Mouse (Mus musculus) frontal cortex, postnatal 36 days (tissue): ENCODE data around the gene Mast4.

ENCODE experiments used
- DNase-seq, 2 experiments: peaks; one replicate each; pipeline ENCODE4 v3.0.0; 2022; ENCODE audit warnings: low spot score in 2 of 2

The Mast4 gene

DNA sequence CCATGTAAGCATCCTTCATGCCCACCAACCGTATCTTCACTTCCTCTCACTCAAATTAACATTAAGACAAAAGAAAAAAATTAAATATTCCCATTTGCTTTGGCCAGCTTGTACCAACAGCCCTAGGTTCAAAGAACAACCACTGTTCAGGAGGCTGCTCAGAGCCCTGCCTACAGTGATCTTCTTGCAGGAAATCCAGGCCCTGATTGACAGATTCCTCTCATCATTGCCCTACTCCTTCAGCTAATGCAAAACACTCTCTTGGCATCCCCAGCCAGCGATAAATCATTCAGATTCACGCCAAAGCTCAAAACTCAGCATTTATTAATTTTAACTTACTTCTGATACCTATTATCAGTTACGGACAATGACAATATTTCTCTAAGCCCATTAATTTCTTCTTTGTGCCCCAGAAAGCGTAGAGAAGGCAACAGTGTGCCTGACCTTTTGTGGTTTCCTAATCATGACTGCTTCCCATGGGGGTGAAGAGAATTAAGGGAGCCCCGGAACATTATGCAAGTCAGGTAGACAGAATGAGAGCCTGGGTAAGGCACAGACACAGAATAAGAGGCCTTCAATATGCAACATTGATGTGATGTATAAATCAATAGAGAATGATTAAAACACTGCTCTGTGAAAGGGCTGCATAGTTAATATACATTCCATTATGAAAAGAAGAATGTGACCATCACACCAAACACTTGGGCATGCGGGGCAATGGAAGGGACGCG is 135.9 kb downstream of the Mast4 start:
- no peak for DNase-seq

DNA sequence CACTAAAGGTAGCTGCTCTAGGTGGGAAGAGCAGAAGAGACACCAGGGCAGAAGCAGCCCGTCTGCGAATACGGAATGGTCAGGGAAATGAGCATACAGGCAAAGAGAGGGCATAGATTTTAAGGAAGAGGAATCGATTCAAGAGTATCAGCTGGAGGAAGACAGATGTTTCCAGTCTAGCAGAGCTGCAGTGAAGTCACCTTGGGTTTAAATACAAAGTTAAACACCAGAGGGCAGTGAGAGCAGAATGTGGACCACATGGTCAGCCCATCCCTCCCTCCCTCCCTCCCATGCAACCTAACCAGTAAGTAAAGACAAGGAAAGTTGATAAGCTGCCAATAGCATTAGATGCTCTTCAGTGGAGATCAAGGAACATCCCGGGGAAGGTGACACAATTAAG is 138.0 kb downstream of the Mast4 start:
- no peak for DNase-seq

DNA sequence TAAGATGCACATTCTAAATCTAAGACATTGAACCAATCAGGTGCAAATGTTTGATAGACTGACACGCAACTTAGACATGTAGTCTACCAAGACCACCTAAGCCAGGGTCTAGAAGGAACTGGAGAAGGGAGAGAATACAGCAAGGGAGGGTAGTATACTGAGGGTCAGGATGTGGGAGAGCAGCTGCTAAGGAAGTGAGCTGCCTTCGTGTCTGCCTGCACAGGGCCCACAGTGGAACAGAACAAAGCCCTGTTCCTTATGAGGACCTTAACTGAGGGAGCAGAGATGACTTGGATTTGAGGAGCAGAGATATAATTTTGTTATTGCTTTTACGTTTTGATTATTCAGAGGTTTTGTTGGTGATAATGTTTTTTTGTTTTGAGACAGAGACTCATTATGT is 138.4 kb downstream of the Mast4 start:
- no peak for DNase-seq

DNA sequence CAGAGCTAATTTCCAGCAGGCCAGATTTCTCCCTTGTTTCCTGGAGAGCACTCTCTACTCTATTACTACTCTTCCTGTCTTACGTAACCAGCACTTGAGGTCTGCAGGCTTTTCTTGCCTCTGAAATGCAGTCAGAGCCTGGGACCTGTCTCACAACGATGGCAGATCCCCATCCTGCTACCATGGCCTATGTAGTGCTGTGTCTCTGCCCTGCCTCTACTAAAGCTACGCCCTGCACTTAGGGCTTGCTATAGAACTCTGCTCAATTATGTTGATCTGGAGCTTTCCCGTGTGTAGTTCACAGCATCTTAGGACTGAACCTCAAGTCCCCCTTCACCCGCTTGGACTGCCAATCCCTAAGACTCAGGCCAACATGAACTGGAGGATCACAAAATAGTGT is 150.7 kb downstream of the Mast4 start:
- DNase-seq = no peak

DNA sequence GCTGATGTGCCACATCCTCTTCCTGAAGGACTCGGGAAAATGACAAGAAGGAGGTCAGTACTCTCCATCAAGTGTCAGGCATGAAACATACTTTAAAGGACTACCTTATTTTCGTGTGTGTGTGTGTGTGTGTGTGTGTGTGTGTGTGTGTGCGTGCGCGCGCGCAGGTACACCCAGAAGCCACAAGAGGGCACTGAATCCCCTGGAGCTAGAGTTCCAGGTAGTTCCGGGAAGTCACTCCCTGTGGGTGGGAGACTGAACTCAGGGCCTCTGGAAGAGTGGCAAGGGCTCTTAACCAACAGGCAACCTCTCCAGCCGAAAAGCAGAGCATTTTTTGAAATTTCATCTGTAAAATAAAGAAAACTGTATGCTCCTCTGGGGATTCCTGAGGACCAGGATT is 152.5 kb downstream of the Mast4 start:
- DNase-seq = no peak

DNA sequence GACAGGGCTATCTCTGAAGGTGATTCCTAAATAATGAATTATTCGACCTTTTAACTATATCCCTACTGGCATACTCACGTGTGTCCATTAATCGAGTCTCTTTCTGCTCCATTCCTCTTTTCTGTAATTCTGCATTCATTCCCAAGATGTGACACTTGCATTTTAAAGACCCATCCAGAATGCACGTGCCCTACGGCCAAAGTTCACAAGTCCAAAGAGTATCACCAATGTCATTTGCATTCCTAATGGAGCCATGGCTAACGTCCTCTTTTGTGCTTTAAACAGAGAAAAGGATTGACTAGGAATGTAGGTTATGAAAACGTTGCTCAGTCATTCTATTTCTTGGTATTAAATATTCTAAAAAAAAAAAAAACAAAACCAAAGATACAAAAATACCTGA is 157.4 kb downstream of the Mast4 start:
- no peak for DNase-seq

DNA sequence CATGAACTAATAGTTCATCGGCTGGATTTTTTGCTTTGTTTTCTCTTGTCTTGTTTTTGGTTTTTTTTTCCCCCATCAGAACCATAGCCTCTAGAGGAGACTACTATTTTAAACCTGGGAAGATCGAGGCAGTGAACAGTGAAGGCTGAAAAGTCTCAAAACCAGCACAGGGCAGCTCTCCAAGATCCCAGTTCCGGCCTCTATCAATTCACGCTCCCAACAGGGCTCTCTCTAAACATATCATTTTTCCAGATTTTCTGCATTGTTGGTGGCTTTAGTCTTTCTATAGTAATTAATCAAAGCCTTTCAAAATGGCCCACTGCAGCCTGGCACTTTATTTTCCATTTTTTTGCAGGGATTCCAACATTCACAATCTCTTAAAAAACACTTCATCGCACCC is 159.9 kb downstream of the Mast4 start:
- DNase-seq = no peak

DNA sequence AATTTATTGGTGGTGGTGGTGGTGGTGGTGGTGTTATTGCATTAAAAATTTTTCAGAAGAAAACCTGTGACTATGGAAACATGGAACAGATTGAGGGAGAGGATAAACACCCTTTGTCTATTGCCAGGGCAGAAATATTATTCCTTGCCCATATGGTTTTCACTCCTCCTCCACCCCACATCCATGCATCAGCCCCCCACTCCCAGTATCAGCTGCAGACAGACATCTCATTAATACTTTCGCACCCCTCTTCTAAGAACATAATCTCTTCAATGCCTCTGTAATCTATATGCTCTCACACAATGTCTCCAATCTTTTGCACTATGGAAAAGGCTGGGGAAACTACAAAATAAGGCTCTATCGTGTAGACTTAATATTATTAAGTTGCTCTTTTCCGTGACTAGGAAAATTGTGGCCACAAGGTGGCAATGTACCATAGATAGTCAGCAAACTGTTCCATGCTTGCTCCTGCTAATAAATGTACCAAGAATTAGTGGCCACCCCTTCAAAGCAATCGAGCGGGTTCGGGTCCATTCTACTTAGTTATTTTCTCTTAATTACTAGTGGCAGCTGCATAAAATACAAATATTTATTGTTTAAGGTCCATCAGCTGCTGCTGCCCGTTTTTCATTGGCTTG is 160.6 kb downstream of the Mast4 start:
- DNase-seq = peak; percentile 55 to 88

DNA sequence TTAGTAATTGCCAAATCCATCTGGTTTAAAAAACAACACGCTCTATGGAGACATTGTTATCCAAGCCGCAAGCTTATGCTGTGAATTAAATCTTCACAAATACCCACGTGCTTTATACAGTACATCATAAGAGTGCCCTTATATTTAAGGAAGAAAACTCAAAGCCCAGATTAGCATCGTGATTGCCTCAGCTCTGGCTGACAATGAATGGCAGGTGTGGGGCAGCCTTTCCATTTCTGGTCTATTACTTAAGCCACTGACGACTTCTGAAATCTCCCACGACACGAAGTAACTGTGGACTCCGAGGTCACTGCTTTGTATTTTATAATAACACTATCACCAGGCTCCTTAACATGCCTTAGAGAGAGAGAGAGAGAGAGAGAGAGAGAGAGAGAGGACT is 182.4 kb downstream of the Mast4 start:
- no peak for DNase-seq

DNA sequence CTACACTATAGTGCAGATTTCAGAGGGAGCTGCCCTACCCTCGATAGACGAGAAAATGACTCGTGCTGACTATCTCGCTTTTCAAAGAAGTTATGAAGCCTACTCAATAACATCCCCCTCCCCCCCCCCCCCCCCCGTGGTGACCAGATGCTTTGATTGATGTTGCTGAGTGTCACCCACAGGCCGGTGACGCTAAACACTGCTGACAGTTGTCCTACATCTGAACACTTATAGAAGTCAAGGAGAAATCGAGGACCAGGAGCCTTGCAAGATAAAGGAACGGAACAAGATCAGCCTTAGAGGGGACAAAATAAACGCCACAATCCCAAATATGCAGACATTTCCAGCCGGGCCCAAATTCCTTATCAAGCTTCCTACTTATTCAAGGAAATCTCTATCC is 183.1 kb downstream of the Mast4 start:
- no peak for DNase-seq

DNA sequence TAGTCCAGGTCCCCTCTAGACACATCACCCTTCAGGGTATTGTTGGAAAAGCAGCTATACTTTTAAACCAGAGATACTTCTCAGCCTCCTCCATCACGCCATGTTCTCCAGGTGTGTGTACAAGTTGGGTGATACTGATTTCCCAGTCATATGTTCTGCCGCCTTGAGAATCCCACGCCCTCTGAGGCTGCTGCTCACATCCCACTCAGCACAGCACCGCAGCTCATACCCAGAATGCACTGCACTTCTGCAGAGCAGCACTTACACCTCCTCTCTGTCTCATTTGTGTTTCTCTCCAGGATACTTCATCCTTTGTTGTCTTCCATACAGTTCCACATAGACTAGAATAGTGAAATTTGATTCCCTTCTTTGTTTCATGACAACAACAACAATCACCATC is 183.6 kb downstream of the Mast4 start:
- DNase-seq = peak; percentile 70 to 76

DNA sequence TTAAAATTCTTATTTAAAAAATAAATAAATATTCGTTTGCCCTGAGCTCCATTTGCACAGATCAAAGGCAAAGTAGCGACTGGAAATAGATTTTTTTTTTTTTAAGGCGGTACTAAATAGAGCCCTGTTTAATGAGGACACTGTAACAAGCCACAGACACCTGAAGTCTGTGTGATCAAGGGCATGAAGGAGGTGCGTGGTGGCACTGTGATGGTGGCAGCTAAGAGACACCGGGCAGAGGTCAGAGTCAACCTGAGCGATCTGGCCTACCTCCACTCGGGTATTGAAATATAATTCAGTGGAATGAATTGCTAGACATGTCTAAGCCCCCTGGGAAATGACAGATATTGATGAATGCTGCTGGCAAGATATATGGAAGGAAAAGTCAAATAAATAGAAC is 184.9 kb downstream of the Mast4 start:
- no peak for DNase-seq

DNA sequence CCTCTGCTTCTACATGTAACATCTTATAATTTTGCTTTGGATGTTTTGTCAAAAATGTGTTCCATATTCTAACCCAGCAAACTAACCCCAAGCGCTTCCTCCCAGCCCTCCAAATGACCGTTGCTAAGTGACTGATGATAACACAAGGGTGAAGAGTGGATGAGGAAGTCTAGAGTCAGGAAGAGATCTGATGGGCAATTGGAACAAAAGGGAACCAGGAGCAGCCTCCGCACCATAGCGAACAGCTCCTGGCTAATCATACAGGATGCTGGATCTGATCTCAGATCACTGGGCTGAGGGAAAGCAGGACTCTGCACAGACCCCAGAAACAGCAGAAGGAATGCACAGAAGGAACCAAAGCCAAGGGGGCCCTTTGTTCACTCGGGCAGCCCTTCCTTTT is 190.0 kb downstream of the Mast4 start:
- no peak for DNase-seq

DNA sequence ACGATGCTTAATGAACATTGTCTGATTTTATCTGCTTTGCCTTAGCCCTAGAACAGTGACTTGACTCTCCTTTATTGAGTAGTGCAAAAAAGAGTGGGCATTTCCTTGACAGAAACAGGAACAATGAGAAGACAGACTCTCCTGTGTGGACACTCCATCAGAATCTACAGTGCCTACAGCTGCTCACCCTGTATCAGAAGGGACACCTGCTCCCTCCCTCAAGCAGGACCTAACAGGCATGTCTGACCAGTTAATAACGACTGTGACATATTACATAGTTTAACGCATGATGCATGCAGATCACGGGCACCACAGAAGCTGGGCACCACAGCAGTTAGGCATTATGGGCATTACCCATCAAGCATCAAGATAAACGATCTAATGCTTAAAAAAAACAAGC is 193.0 kb downstream of the Mast4 start:
- no peak for DNase-seq

DNA sequence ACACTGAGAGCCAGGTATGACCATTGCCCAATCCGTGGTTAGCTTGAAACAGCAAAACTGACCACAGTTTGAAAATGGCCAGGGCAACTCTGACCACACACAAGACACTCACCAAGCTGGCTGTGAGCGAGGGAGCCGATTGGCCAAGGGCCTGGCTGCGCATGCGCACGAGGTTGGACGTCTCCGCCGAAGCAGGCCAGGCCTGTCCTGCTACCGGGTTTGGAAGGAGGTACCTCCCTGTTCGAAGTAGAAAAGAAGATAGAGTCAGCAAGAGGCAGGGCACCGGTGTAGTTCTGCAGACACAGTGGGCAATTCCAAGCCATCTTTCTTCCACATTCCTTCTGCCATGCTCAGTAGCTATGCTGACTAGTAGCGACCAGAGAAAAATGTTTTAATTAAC is 194.2 kb downstream of the Mast4 start:
- no peak for DNase-seq

DNA sequence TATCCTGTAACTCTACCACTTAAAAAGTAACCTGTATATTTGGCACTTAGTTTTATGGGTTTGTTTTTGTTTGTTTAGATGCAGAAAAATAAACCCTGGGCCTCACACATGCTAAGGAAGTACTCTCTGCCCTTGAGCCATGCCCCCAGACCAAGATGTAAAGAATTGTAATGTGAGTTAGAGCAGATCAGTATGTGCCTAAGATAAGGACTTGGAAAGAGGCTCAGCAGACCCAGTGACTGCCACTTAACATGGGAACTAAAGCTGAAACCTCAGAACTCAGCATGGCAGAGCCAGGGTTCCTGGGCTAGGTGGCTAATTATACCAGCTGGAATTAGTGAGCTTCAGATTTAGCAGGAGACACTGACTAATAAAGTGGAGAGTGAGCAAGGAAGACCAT is 196.0 kb downstream of the Mast4 start:
- DNase-seq = no peak

DNA sequence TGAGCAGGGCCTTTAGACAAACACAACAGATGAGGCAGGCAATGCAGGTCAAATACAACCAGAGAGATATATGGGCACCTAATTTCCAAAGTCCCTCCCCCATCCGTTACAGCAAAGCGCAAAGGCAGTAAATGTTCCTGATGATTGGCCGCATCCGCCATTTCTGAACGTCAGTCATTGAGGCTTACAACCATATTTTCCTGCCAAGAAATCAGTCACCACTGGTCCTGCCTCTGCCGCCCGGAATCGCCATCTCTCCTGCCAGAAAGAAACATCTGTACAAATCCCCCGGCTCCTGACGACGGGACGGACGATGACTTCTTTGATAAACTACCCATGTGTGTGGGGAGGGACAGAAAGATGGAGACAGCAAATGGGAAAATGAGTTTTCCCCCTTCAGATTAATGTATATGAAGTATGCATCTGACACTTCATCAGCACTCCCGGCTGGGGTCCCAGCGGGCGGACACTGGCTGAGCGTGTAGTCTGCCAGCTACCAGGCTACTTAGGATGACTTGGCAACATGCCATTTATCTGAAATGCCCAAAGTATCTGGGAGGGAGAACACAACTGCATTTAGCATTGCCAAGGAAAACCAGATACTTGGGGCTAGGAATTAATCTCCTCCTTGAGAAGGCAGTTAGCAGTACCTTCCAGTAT is 198.9 kb downstream of the Mast4 start:
- no peak for DNase-seq

DNA sequence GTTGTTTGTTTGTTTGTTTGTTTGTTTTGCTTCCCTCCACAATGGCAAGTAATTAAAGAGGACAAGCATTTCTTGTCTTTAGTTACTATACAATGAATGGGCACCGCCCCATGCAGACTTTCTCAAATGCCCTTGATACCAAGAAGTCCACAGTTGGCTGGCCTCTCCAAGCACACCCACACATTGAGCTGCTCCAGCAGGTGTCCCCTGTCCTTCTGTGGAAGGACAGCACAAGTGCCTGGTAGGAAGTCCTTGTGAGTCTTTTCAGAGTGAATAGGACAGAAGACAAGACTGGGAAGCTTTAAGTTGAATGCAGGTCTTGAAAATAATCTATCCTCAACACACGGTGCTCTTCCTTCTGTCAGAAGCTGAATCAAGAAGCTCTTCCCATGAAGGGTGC is 202.5 kb downstream of the Mast4 start:
- DNase-seq = no peak

DNA sequence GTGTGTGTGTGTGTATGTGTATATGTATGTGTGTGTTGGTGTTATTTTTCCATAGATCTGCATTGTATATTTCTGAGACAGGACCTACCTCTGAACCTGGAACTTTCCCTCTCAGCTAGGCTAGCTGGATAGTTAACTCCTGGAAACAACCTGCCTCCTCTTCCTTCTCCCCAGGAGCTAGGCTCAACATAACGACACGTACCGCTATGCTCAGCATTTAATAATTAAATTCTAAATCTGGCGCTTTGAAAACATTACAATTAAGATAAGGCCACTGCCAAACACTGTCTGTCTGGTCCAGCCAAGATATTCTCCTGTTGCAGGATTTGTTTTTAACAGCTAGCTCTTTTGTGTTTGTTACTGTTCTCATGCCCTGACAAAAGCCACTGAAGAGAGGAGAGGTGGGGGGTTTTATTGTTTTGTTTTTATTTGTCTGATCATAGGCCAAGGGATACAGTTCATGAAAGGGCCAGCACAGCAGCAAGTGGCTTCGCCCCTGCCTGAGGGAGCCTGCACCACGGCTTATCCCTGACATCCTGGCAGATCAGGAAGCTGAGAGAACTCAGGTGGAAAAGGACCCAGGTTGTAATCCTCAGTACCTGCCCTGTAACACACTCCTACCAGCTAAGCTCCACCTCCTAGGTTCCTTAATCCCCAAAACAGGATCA is 205.0 kb downstream of the Mast4 start:
- DNase-seq = no peak

DNA sequence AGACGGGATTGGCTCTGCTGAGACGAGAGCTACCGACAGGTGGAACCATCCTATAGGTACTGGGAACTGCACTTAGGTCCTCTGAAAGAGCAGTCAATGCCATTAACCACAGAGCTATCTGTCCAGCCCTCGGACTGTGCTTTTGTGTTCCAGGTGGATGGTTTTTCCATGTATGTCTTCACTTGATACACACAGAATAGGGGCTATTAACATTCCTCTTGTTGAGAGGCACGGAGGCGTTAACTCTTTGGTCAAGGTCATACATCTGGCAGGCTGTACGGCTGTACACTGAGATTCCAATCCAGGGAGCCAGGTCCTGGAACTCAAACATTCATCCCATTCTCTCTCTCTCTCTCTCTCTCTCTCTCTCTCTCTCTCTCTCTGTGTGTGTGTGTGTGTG is 205.6 kb downstream of the Mast4 start:
- no peak for DNase-seq

DNA sequence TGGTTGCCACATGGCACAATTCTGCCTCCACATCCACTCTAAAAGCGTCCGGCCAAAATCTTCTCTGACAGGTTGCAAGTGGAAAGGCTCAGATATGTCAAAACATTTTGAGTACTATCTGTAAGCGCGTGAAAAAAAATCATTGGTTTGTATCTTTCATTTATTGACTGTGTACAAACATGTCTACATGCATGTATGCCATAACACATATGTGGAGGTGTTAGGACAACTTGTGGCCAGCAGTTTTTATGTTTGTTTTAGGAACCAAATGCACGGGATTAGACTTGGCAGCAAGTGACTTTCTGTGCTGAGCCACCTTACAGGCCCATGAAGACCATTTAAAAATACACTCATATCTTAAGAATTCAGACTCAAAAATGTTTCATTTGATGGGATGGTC is 206.7 kb downstream of the Mast4 start:
- no peak for DNase-seq

DNA sequence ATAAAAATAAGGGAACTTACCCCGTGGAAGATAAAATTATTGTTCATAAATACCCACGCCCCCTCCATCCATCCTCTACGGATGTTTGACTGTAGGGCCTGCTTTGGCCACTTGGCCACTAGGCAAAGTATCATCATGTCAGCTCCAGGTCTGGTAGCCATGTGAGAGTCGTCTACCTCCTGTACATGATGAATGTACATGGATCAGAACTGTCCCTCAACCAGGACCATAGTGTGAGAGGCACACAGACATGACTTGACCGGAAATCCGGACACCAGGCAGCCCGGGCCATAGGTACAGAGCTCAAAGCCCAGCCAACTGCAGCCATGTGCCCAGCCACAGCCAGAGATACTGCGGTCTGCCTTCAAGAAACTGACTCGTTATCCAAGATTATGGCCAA is 210.6 kb downstream of the Mast4 start:
- DNase-seq = no peak
